In the genomic region with DNA sequence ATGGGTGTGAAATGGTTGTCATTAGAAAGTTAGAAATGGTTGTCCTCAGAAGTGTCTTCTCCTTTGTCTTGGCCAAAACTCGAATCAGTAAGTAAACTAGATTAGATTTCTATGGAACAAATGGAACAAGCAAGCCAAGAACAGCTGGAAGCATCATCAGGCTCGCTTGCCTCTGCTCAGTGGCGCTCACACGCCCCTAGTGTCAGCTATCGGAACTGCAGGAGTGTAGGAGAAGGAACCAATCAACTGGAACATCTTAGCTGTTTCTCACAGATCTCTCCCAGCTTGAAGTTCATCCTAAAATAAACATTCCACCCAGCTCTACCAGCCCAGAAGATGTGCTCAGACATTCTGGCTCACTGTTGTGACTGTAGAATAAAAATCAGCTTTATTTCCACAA, we compare ENCODE assay signal across 9 mouse cellular contexts.
DNase-seq lines count a peak whose midpoint lies in the region; ATAC-seq and TF ChIP-seq lines count a peak whose summit lies in the region.
"Had no signal": no experiment of that assay in that cellular context is flagged by ENCODE, and none has a peak within 500 bp of the region (broad histone marks: within the 10 kb centered on the region; RNA-seq: fewer than 3 reads in every experiment).

No protein-coding gene starts in this region.

- no peaks in the 10 kb centered on the region for H3K27me3 ChIP-seq in intestine, postnatal 0 days (replicated peaks; ENCODE audit: control insufficient read depth, insufficient read depth, low read length)
- H3K27me3 ChIP-seq in intestine, embryonic 16.5 days (replicated peaks; ENCODE audit: control insufficient read depth, insufficient read depth, low read length), result no peaks in the 10 kb centered on the region; the same call in 1 of the 2 replicates
- H3K27me3 ChIP-seq in embryonic facial prominence, embryonic 11.5 days (ENCODE audit: control insufficient read depth, insufficient read depth, low read length), result no peaks in the 10 kb centered on the region

- no peak for TF ChIP-seq POLR2A in olfactory bulb, adult 2 months (IDR thresholded peaks at IDR 0.05; ENCODE audit: insufficient read depth, low read depth, low read length)

- TF ChIP-seq CTCF in intestine, postnatal 0 days (IDR thresholded peaks at IDR 0.05; ENCODE audit: low read depth), result peak; percentile 93
- TF ChIP-seq CTCF in olfactory bulb, adult 2 months (IDR thresholded peaks at IDR 0.05; ENCODE audit: insufficient read depth, low read depth, low read length), result peak; percentile 65; the same call in 1 of the 2 replicates

- H3K9me3 ChIP-seq in intestine, postnatal 0 days (ENCODE audit: control insufficient read depth), result no peaks in the 10 kb centered on the region
- H3K9me3 ChIP-seq in intestine, embryonic 16.5 days (ENCODE audit: control insufficient read depth, low read length), result no peaks in the 10 kb centered on the region
- H3K9me3 ChIP-seq in embryonic facial prominence, embryonic 11.5 days (replicated peaks; ENCODE audit: control insufficient read depth, low read length), result no peaks in the 10 kb centered on the region

- H3K27ac ChIP-seq in intestine, postnatal 0 days (ENCODE audit: low read depth, low read length), result no peak overlapping the region
- H3K27ac ChIP-seq in intestine, embryonic 16.5 days (ENCODE audit: low read length), result no peak overlapping the region
- H3K27ac ChIP-seq in embryonic facial prominence, embryonic 11.5 days (replicated peaks; ENCODE audit: low read depth, low read length), result no peak overlapping the region
- H3K27ac ChIP-seq in olfactory bulb, adult 2 months (ENCODE audit: insufficient read depth, low read depth, low read length), result no peak overlapping the region

- no peaks in the 10 kb centered on the region for H3K4me1 ChIP-seq in intestine, postnatal 0 days (replicated peaks; ENCODE audit: control insufficient read depth, insufficient read depth, low read length)
- H3K4me1 ChIP-seq in intestine, embryonic 16.5 days (ENCODE audit: control insufficient read depth, insufficient read depth, low read length), result no peaks in the 10 kb centered on the region
- H3K4me1 ChIP-seq in embryonic facial prominence, embryonic 11.5 days (ENCODE audit: control insufficient read depth, insufficient read depth, low read length), result no peaks in the 10 kb centered on the region
- no peaks in the 10 kb centered on the region for H3K4me1 ChIP-seq in olfactory bulb, adult 2 months (ENCODE audit: control insufficient read depth, insufficient read depth, low read length)

- H3K4me2 ChIP-seq in intestine, postnatal 0 days (replicated peaks; ENCODE audit: low read depth), result no peak overlapping the region
- H3K4me2 ChIP-seq in intestine, embryonic 16.5 days (ENCODE audit: low read depth, low read length), result no peak overlapping the region
- no peak overlapping the region for H3K4me2 ChIP-seq in embryonic facial prominence, embryonic 11.5 days (ENCODE audit: low read depth, low read length)

- peak; percentile 81 for DNase-seq in adrenal gland, postnatal 14 days
- peak; percentile 81 for DNase-seq in embryonic facial prominence, embryonic 11.5 days (ENCODE audit: low spot score)
- peak; percentile 87 for DNase-seq in heart, postnatal 4 days
- peak; percentile 87 to 90 for DNase-seq in left cerebral cortex, postnatal 14 days (ENCODE audit: low spot score in 2 of 2)
- peak; percentile 12 to 24 for DNase-seq in thymus, adult 18-20 months

- no peaks in the 10 kb centered on the region for H3K36me3 ChIP-seq in intestine, postnatal 0 days (ENCODE audit: control insufficient read depth, insufficient read depth)
- H3K36me3 ChIP-seq in intestine, embryonic 16.5 days (ENCODE audit: control insufficient read depth, insufficient read depth, low read length), result no peaks in the 10 kb centered on the region
- H3K36me3 ChIP-seq in embryonic facial prominence, embryonic 11.5 days (replicated peaks; ENCODE audit: control insufficient read depth, insufficient read depth, low read depth, low read length), result no peaks in the 10 kb centered on the region

- H3K4me3 ChIP-seq in intestine, postnatal 0 days (ENCODE audit: low read depth, low read length), result no peak overlapping the region
- no peak overlapping the region for H3K4me3 ChIP-seq in intestine, embryonic 16.5 days (ENCODE audit: low read length)
- H3K4me3 ChIP-seq in embryonic facial prominence, embryonic 11.5 days (ENCODE audit: low read depth, low read length), result no peak overlapping the region
- no peak overlapping the region for H3K4me3 ChIP-seq in olfactory bulb, adult 2 months (ENCODE audit: insufficient read depth, low read depth, low read length)
- H3K4me3 ChIP-seq: erythroblast, embryonic 14.5 days had no signal

- WGBS in intestine, postnatal 0 days, result 6% methylated on average over 5 of the region's 5 CpGs
- WGBS in intestine, embryonic 16.5 days, result 5% methylated on average over 5 of the region's 5 CpGs
- WGBS in embryonic facial prominence, embryonic 11.5 days, result 5% methylated on average over 5 of the region's 5 CpGs
- WGBS in olfactory bulb, adult 2 months, result 7% methylated on average over 5 of the region's 5 CpGs

- intact Hi-C loops in left cerebral cortex, postnatal 14 days (cut with DNase I), result loop anchor here (5.0 kb wide), 1 partner anchor 663 kb away; no protein-coding TSS in a partner anchor

- no peak for ATAC-seq in intestine, postnatal 0 days
- ATAC-seq in intestine, embryonic 16.5 days, result no peak
- no peak for ATAC-seq in embryonic facial prominence, embryonic 11.5 days (replicated peaks; ENCODE audit: insufficient number of reproducible peaks, low FRiP score, low TSS enrichment, low read depth)

- no peak overlapping the region for H3K9ac ChIP-seq in intestine, postnatal 0 days (ENCODE audit: low read depth, low read length)
- H3K9ac ChIP-seq in intestine, embryonic 16.5 days (ENCODE audit: low read depth, low read length), result no peak overlapping the region
- no peak overlapping the region for H3K9ac ChIP-seq in embryonic facial prominence, embryonic 11.5 days (replicated peaks; ENCODE audit: low read length)

Comparison
In these comparisons a context has a peak if more than half of its experiments do, and no peak if none do; other contexts are left out.
1. DNase-seq: peak in every context shown above with its lines; median percentile 88 in left cerebral cortex, postnatal 14 days; 87 in heart, postnatal 4 days; 81 in adrenal gland, postnatal 14 days; 81 in embryonic facial prominence, embryonic 11.5 days; 18 in thymus, adult 18-20 months.